Mouse (Mus musculus): ENCODE results near the gene Med27. TPM values are rescaled to one million over a fixed set of nuclear protein-coding genes. Genes with fewer than 3 reads are reported as not detected.

Med27 gene
- polyA plus RNA-seq, 1 experiment: 5.7 TPM

GRCm38 (mm10) chr2:29437111-29437510, 90.5 kb downstream of the Med27 start:
- TF ChIP-seq GATA1 (IDR thresholded peaks at IDR 0.05; ENCODE audit: low read length) (no peak), TAL1 (IDR thresholded peaks at IDR 0.05; ENCODE audit: low read length) (no peak)

GRCm38 (mm10) chr2:29437861-29438529, 91.4 kb downstream of the Med27 start:
- Histone ChIP-seq H3K9me3 (ENCODE audit: control insufficient read depth, low read length) (no peaks in the 10 kb centered on the region), H3K36me3 (ENCODE audit: control insufficient read depth) (no peaks in the 10 kb centered on the region), H3K4me3 (replicated peaks) (no peak overlapping the region), H3K27me3 (ENCODE audit: control insufficient read depth) (no peaks in the 10 kb centered on the region), H3K4me1 (ENCODE audit: control insufficient read depth) (peaks cover 15% of the 10 kb centered on the region)
- TF ChIP-seq GATA1 (IDR thresholded peaks at IDR 0.05; ENCODE audit: low read length) (no peak), TAL1 (IDR thresholded peaks at IDR 0.05; ENCODE audit: low read length) (no peak)

More at GRCm38 (mm10) chr2:29437111-29437510, 90.5 kb downstream of the Med27 start:
- Histone ChIP-seq H3K4me1 (ENCODE audit: control insufficient read depth) (peaks cover 21% of the 10 kb centered on the region), H3K9me3 (ENCODE audit: control insufficient read depth, low read length) (no peaks in the 10 kb centered on the region), H3K36me3 (ENCODE audit: control insufficient read depth) (no peaks in the 10 kb centered on the region), H3K4me3 (replicated peaks) (no peak overlapping the region), H3K27me3 (ENCODE audit: control insufficient read depth) (no peaks in the 10 kb centered on the region)

- H3K4me3 ChIP-seq (replicated peaks): no peak overlapping the region
- H3K4me1 ChIP-seq (ENCODE audit: control insufficient read depth): peaks cover 20% of the 10 kb centered on the region
- no peak for TF ChIP-seq GATA1 (IDR thresholded peaks at IDR 0.05; ENCODE audit: low read length)
- TF ChIP-seq TAL1 (IDR thresholded peaks at IDR 0.05; ENCODE audit: low read length): no peak
Observed at GRCm38 (mm10) chr2:29438530-29438862, 91.9 kb downstream of the Med27 start.

DNA sequence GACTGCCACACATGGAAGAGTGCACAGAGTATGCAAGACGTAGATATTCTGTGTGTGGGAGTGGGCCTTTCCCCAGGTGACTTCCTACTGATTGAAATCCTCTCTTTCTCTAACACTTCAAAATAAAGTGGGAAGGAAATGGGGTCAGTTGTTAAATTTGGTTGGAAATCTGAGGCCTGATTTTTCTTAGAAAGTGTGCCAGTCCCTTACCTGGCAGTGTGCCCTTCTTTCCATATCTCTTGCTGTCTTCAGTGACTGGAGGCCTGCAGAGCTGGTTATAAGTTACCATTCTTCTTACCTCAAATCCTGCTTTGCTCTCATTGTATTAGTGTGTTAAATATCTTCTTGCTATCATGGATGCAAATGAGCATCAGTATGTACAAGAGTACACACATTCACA, 92.4 kb downstream of the Med27 start:
- H3K27me3 ChIP-seq (ENCODE audit: control insufficient read depth): no peaks in the 10 kb centered on the region
- peaks cover 24% of the 10 kb centered on the region for H3K4me1 ChIP-seq (ENCODE audit: control insufficient read depth)
- no peaks in the 10 kb centered on the region for H3K9me3 ChIP-seq (ENCODE audit: control insufficient read depth, low read length)
- no peaks in the 10 kb centered on the region for H3K36me3 ChIP-seq (ENCODE audit: control insufficient read depth)
- TF ChIP-seq TAL1 (IDR thresholded peaks at IDR 0.05; ENCODE audit: low read length) (no peak), GATA1 (IDR thresholded peaks at IDR 0.05; ENCODE audit: low read length) (no peak)
- H3K4me3 ChIP-seq (replicated peaks): no peak overlapping the region

More at GRCm38 (mm10) chr2:29438530-29438862, 91.9 kb downstream of the Med27 start:
- Histone ChIP-seq H3K27me3 (ENCODE audit: control insufficient read depth) (no peaks in the 10 kb centered on the region), H3K36me3 (ENCODE audit: control insufficient read depth) (no peaks in the 10 kb centered on the region), H3K9me3 (ENCODE audit: control insufficient read depth, low read length) (no peaks in the 10 kb centered on the region)

DNA sequence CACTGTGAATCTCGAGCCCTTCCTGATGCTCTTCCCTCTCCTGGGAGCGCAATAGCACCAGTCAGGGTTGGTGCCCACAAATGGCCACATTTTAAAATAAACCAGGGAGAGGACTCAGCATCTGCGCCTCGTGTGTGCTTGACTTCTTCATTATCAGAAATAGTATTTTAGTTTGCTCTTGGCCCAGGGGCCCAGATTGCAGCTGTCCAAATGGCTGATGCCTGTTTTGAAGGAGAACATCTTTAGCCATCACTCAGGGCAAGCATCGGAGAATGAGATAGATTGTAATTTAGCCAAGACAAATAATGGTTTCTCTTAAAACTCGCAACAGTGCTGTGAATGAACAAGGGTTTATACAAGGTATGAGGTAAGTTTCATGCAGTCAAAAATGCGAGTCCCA, 92.8 kb downstream of the Med27 start:
- Histone ChIP-seq H3K4me1 (ENCODE audit: control insufficient read depth) (peaks cover 28% of the 10 kb centered on the region), H3K4me3 (replicated peaks) (no peak overlapping the region), H3K9me3 (ENCODE audit: control insufficient read depth, low read length) (no peaks in the 10 kb centered on the region), H3K27me3 (ENCODE audit: control insufficient read depth) (no peaks in the 10 kb centered on the region), H3K36me3 (ENCODE audit: control insufficient read depth) (no peaks in the 10 kb centered on the region)
- no peak for TF ChIP-seq GATA1 (IDR thresholded peaks at IDR 0.05; ENCODE audit: low read length)
- TF ChIP-seq TAL1 (IDR thresholded peaks at IDR 0.05; ENCODE audit: low read length): no peak

GRCm38 (mm10) chr2:29439857-29440502, 93.4 kb downstream of the Med27 start:
- no peak for TF ChIP-seq GATA1 (IDR thresholded peaks at IDR 0.05; ENCODE audit: low read length)
- TF ChIP-seq TAL1 (IDR thresholded peaks at IDR 0.05; ENCODE audit: low read length): no peak
- H3K9me3 ChIP-seq (ENCODE audit: control insufficient read depth, low read length): no peaks in the 10 kb centered on the region
- no peaks in the 10 kb centered on the region for H3K36me3 ChIP-seq (ENCODE audit: control insufficient read depth)
- peaks cover 28% of the 10 kb centered on the region for H3K4me1 ChIP-seq (ENCODE audit: control insufficient read depth)
- H3K4me3 ChIP-seq (replicated peaks): no peak overlapping the region
- no peaks in the 10 kb centered on the region for H3K27me3 ChIP-seq (ENCODE audit: control insufficient read depth)

- no peaks in the 10 kb centered on the region for H3K36me3 ChIP-seq (ENCODE audit: control insufficient read depth)
- no peaks in the 10 kb centered on the region for H3K9me3 ChIP-seq (ENCODE audit: control insufficient read depth, low read length)
- H3K27me3 ChIP-seq (ENCODE audit: control insufficient read depth): no peaks in the 10 kb centered on the region
- TF ChIP-seq TAL1 (IDR thresholded peaks at IDR 0.05; ENCODE audit: low read length) (no peak), GATA1 (IDR thresholded peaks at IDR 0.05; ENCODE audit: low read length) (no peak)
- peaks cover 27% of the 10 kb centered on the region for H3K4me1 ChIP-seq (ENCODE audit: control insufficient read depth)
- H3K4me3 ChIP-seq (replicated peaks): no peak overlapping the region
Observed at GRCm38 (mm10) chr2:29442275-29442674, 95.7 kb downstream of the Med27 start.

GRCm38 (mm10) chr2:29443626-29444217, 97.1 kb downstream of the Med27 start:
- no peak overlapping the region for H3K4me3 ChIP-seq (replicated peaks)
- no peaks in the 10 kb centered on the region for H3K27me3 ChIP-seq (ENCODE audit: control insufficient read depth)
- H3K9me3 ChIP-seq (ENCODE audit: control insufficient read depth, low read length): no peaks in the 10 kb centered on the region
- no peaks in the 10 kb centered on the region for H3K36me3 ChIP-seq (ENCODE audit: control insufficient read depth)
- TF ChIP-seq GATA1 (IDR thresholded peaks at IDR 0.05; ENCODE audit: low read length) (no peak), TAL1 (IDR thresholded peaks at IDR 0.05; ENCODE audit: low read length) (no peak)
- peaks cover 27% of the 10 kb centered on the region for H3K4me1 ChIP-seq (ENCODE audit: control insufficient read depth)

GRCm38 (mm10) chr2:29448476-29449002, 101.9 kb downstream of the Med27 start:
- peaks cover 8% of the 10 kb centered on the region for H3K4me1 ChIP-seq (ENCODE audit: control insufficient read depth)
- no peaks in the 10 kb centered on the region for H3K27me3 ChIP-seq (ENCODE audit: control insufficient read depth)
- no peaks in the 10 kb centered on the region for H3K36me3 ChIP-seq (ENCODE audit: control insufficient read depth)
- H3K4me3 ChIP-seq (replicated peaks): no peak overlapping the region
- H3K9me3 ChIP-seq (ENCODE audit: control insufficient read depth, low read length): no peaks in the 10 kb centered on the region
- TF ChIP-seq GATA1 (IDR thresholded peaks at IDR 0.05; ENCODE audit: low read length) (no peak), TAL1 (IDR thresholded peaks at IDR 0.05; ENCODE audit: low read length) (no peak)

Data from erythroblast, embryonic 14.5 days (primary cell).